Comparison of ENCODE assay signal across 8 mouse cellular contexts in the genomic region with DNA sequence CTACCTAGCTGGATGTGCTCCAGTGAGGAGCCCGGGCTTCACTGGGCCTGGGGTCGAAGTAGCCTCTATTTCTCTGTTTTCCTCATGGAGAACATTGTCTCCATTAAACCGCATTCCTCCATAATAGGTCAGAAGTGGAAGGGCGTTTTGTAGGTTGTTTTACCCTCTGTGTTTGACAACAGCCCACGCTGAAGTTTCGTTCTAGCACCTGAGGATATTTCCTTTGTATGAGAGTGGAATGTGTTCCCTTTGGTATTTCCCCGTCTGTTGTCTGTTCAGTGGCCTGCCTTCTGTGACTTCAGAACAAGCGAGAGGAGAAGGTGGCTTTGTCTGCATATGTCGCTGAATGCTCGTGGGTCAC. TPM values are rescaled to one million over a fixed set of nuclear protein-coding genes. Genes with fewer than 3 reads are reported as not detected.
DNase-seq lines count a peak whose midpoint lies in the region; ATAC-seq and TF ChIP-seq lines count a peak whose summit lies in the region.

No protein-coding gene starts in this region.

- peak overlapping the region; percentile 100 for H3K9ac ChIP-seq in liver, adult 2 months (ENCODE audit: low read depth, low read length)
- peak overlapping the region; percentile 94 for H3K9ac ChIP-seq in forebrain, embryonic 13.5 days
- peak overlapping the region; percentile 93 for H3K9ac ChIP-seq in limb, embryonic 15.5 days

- peak overlapping the region; percentile 69 for H3K4me2 ChIP-seq in forebrain, embryonic 13.5 days
- peak overlapping the region; percentile 60 for H3K4me2 ChIP-seq in limb, embryonic 15.5 days

- WGBS in liver, adult 2 months, result 8% methylated on average over 10 of the region's 10 CpGs
- 2% methylated on average over 10 of the region's 10 CpGs for WGBS in forebrain, embryonic 13.5 days
- WGBS in limb, embryonic 15.5 days, result 2% methylated on average over 10 of the region's 10 CpGs

- peak overlapping the region; percentile 99 for H3K4me3 ChIP-seq in liver, adult 2 months (ENCODE audit: insufficient read depth, low read depth, low read length)
- H3K4me3 ChIP-seq in forebrain, embryonic 13.5 days, result peak overlapping the region; percentile 94
- peak overlapping the region; percentile 93 for H3K4me3 ChIP-seq in limb, embryonic 15.5 days

- TF ChIP-seq POLR2A in liver, adult 2 months (IDR thresholded peaks at IDR 0.05; ENCODE audit: extremely low read depth, insufficient read depth, low read length), result no peak

- peak overlapping the region; percentile 98 for H3K27ac ChIP-seq in liver, adult 2 months (replicated peaks; ENCODE audit: insufficient read depth, low read depth, low read length)
- peak overlapping the region; percentile 95 for H3K27ac ChIP-seq in forebrain, embryonic 13.5 days
- peak overlapping the region; percentile 98 for H3K27ac ChIP-seq in limb, embryonic 15.5 days

- no peaks in the 10 kb centered on the region for H3K36me3 ChIP-seq in liver, adult 2 months (ENCODE audit: control insufficient read depth, insufficient read depth, low read length)
- no peaks in the 10 kb centered on the region for H3K36me3 ChIP-seq in forebrain, embryonic 13.5 days (ENCODE audit: poor library complexity, severe bottlenecking)
- no peaks in the 10 kb centered on the region for H3K36me3 ChIP-seq in limb, embryonic 15.5 days

- H3K9me3 ChIP-seq in forebrain, embryonic 13.5 days (replicated peaks), result no peaks in the 10 kb centered on the region
- no peaks in the 10 kb centered on the region for H3K9me3 ChIP-seq in limb, embryonic 15.5 days

- H3K79me2 ChIP-seq in liver, adult 2 months (ENCODE audit: control insufficient read depth, insufficient read depth, low read length), result peaks cover 29% of the 10 kb centered on the region

- no peaks in the 10 kb centered on the region for H3K27me3 ChIP-seq in liver, adult 2 months (ENCODE audit: control insufficient read depth, insufficient read depth, low read length)
- H3K27me3 ChIP-seq in forebrain, embryonic 13.5 days, result no peaks in the 10 kb centered on the region
- H3K27me3 ChIP-seq in limb, embryonic 15.5 days, result no peaks in the 10 kb centered on the region

- no peak for ATAC-seq in forebrain, embryonic 13.5 days
- ATAC-seq in limb, embryonic 15.5 days (ENCODE audit: insufficient number of reproducible peaks, low FRiP score, low TSS enrichment, low read depth), result no peak

- H3K4me1 ChIP-seq in liver, adult 2 months (ENCODE audit: control insufficient read depth, insufficient read depth, low read length), result peaks cover 23% of the 10 kb centered on the region
- H3K4me1 ChIP-seq in forebrain, embryonic 13.5 days, result peaks cover 52% of the 10 kb centered on the region
- H3K4me1 ChIP-seq in limb, embryonic 15.5 days, result peaks cover 25% of the 10 kb centered on the region

- no peak for TF ChIP-seq CTCF in liver, adult 2 months (IDR thresholded peaks at IDR 0.05; ENCODE audit: low read depth, low read length)

- peak; percentile 46 for DNase-seq in liver, adult 2 months (ENCODE audit: extremely low read depth, low read depth, low spot score)
- DNase-seq in liver, result no peak
- peak; percentile 31 for DNase-seq in retina, postnatal 1 day
- no peak for DNase-seq in cerebellum, adult 18-20 months
- no peak for DNase-seq in kidney, postnatal 25 days
- no peak for DNase-seq in spleen, adult 18-20 months

RNA-seq across cellular contexts. Expression of a gene that starts 1.4 kb away (rescaled TPM):
- 47.4 and 54.9 TPM in 2 replicates for total RNA-seq in liver, adult 2 months (2014; rRNA removed)
- 61.4 and 62.4 TPM in 2 replicates for polyA plus RNA-seq in liver, adult 2 months (2012; rRNA removed)
- 23.7 and 24.7 TPM in 2 replicates for polyA plus RNA-seq in forebrain, embryonic 13.5 days (2015; fragmentation: Nextera tagmentation; extraction: Ambion mirVana)
- 31.4 and 37.8 TPM in 2 replicates for polyA plus RNA-seq in limb, embryonic 15.5 days (2015; fragmentation: Nextera tagmentation; extraction: Ambion mirVana)

Comparison
In these comparisons a context has a peak if more than half of its experiments do, and no peak if none do; other contexts are left out.
1. DNase-seq: peak in liver, adult 2 months (single experiment) and retina, postnatal 1 day (single experiment); none in liver (single experiment), cerebellum, adult 18-20 months (0 of 2), kidney, postnatal 25 days (0 of 2) and spleen, adult 18-20 months (0 of 2).
2. Peak in every context shown above with its lines, with median percentiles within 50 percentile points of each other: H3K27ac ChIP-seq, H3K4me3 ChIP-seq and H3K9ac ChIP-seq.